Mouse (Mus musculus): ENCODE results near the gene Gse1.

Gene Gse1

DNA sequence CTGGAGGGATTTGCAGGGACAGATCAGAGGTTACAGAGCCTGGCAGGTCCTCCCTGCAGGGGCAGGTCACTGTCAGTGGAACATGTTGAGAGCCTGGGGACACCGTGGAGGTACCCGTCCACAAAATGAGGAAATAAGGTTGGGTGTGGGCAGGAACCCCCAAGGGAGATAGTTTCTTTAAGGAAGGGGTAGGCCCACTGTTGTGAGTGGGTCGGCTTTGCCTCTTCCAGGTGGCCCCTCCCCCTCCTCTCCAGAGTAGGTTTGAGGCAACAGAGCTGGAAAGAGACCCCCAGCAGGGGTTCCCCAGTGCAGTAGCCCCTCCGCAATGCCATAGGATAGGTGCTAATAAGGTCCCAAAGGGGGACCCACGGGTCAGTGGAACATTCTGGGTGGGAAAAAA is 274.2 kb downstream of the Gse1 start:
- no peak for DNase-seq

DNA sequence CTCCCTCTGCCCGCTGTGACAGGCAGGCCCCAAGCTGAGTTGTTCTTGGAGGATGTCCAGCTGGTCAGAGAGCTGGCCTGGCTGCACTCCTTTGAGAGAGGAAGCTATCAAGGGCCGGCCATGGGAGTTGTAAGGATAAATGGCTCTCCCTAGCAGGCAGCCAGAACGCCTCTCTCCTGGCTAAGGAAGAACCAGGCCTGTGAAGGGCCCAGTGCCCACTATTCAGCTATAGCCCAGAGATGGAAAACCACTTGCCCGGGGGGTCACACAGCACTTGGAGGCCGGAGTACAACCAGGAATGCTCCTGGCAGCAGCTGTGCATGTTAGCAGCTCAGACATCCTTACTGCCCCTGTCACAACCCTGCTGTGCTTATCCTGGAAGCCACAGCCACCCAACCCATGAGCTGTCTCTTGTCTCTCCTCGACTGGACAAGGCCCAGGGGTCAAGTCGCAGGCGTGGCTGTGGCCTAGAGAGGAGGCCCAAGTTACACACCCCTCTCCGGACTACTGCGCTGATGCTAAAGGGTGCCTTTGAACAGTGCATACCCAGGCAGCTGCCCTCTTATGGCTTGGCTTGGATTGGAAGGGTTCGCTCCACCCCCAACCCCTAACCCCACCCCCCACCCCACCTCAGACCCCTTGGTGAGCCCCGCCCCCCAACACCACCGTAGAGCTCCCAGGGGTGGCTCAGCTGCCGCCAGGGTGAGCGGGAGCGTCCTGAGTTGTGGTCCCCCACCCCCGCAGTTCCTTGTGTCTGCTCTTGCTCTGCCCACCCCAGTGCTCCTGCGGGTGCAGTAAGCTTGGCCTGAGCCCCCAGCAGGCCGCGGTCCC is 276.2 kb downstream of the Gse1 start:
- peak; percentile 69 to 79 for DNase-seq

DNA sequence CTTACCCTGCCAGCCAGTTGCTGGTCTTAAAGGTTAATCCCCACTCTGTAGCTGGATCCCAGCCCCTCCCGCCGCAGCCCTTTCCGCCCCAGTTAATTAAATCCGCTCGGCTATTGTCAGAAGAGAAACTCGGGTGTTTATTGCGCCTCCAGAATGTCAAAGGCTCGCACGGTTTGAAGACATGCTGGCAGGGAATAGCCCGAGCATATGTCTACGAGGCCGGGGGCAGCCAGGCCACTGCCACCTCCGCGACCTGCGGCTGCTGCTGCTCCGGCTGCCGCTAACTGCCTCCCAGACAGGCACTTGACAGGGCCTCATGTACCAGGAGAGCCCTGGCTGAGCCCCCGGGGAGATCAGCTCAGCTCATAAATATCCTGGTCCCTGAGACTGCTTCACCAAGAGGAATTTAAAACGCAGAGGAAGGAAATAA is 276.8 kb downstream of the Gse1 start:
- DNase-seq = peak; percentile 61 to 62

DNA sequence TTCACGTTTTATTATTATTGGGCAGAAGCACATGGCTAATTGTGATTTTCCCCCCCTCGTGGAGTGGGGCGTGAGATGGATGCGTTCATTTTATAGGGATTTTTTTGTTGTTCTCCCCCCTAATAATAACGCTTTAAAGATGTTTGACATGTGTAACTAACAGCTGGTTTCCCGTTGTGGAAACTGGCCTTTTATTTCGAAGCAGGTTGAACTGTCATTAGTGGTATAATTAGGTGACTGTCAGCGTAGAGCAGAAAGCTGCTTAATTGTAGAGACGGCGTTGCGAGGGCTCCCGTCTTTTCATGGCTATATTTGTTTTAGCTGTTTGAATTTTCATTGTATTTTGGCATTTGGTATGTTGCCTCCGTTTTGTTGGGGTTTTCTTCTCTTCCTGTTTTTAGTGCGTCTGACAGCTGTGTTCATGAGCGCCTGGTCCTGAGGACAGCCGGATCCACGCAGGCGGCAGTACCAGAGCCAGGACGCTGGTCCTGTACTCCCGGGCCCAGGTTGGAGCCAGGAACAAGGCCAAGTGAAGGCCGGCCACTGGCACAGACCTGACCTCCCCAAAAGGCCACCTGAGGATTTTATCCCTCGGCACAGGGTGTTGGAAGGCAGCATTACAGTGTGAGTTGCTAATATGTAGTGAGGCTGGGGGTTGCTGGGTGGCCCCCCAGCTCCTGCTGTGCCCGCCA is 277.5 kb downstream of the Gse1 start:
- no peak for DNase-seq

DNA sequence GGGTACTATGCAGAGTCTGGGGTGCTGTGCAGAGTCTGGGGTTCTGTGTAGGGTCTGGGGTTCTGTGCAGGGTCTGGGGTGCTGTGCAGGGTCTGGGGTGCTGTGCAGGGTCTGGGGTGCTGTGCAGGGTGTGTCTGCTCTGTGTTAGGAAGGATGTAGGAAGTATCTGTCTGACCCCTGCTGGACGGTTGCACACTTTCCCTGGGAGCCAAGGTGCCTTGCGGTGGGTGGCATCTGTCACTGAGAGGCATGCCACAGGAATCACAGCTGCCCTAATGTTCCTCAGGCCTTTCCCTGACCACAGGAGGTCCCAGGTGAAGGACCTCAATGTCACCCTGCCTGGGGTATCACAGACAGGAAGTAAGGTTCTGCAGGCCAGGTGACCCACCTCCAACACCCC is 278.3 kb downstream of the Gse1 start:
- no peak for DNase-seq

DNA sequence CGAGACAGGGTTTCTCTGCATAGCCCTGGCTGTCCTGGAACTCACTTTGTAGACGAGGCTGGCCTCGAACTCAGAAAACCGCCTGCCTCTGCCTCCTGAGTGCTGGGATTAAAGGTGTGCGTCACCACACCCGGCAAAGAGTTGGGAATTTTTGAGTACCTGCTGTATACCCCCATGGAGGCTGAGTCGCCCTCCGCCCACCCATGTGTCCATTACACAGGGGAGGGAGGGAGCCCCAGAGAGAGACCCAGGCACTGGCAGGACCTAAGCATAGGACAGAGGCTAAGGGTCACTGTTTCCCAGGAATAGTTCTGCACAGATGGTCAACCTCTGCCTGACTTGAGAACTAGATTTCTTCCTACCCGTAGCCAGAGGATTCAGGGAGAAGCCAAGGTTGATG is 279.0 kb downstream of the Gse1 start:
- DNase-seq = no peak

DNA sequence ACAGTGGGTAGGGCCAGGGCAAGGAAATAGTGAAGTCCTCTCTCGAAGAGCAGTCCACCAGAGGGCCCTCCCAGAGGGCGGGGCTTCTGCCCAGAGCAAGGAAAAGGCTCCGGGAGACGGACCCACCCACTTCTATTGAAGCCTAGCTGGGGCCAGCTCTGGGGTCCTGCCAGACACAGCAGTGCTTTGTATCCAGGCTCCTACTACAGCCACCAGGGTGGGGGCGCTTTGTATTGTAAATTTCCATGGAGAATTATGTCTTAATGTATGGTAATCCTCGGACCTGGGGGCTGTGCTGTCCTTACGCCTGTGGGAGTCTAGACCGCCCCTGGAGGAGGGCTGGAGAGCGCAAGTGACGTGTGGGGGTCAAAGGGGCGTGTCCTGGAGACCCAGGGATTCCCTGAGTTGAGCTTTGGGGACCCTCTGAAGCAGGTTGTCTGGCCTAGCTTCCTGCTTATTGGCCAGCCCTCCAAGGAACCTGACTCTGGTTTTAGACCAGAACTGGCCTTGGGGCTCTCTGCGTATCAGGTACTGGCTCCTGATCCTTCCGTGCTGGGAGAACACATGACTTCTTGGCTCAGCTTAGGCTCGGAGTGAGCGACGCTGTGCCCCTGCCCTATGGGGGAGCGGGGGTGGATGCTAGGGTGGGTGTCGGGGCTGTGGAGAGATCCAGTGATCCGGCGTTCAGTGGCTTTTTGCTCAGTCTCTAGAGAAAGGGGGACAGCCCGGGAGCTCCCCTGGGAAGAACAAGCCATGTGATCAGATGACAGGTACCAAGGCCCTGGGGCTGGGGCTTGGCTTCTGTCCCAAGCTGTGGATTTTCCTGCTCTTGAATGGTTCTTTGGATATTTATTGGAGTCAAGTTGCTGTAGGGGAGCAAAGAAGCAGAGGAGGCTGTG is 281.1 kb downstream of the Gse1 start:
- DNase-seq = peak; percentile 65 to 74

DNA sequence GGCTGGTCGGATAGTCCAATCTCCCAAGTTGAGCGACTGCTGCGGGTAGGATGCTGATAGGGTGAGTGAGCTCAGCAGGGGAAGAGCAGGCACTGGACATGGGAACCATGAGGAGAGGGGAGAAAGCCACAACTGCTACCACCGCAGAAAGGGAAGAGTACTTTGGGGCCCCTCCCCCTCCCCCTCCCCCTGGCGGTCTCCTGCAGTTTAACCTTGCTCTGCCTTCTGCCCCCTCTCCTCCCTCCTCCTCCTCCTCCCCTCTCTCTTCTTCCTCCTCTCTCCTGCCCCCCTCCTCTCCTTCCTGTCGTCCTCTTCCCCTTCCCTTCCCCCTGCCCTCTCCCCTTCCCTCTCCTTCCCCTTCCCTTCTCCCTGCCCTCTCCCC is 281.8 kb downstream of the Gse1 start:
- DNase-seq = peak in 1 of 2 experiments; percentile 13

DNA sequence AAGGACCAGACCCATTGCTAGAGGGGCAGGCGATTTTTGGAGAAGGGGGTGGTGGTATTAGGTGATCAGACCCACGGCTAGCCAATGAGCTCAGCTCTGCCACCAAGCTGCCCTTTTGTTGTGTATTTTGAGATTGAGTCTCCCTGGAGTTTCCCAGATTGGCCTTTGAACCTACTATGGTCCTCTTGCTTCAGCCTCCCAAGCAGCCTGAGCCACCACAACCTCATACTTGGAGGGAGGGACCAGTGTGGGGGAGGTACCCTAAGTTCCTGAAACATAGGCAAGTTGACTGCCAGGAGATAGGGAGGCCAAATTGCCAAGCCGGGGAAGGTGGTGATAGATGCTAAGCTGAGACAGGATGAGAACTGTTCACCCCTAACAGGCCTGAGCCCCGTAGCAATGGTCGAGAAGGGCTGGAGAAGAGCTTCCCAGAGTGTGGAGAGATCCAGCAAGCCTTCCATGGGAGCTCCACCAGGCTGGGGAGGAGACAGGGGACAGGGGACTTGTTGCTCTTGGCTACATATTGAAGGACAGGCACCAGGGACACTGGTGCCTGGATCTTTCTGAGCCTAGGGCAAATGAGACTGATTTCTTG is 282.7 kb downstream of the Gse1 start:
- no peak for DNase-seq

DNA sequence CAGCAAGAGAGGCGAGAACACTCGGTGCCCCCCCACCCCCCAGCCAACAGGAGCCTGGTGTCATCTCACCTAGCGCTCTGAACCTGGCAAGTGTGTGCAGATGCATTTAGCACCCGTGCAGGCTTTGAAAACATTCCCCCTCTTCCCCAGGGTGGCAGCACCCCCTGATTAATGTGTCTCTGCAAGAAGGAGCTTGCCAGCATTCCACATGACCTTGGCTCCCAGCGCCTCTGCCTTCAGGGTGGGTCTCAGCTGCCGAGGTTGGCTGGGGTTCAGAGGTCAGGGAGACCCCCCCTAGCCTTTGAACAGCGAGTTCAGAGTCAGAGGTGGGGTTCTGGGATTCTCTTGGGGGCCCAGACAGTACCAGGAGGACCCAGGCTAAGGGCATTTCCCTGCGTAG is 283.5 kb downstream of the Gse1 start:
- no peak for DNase-seq

DNA sequence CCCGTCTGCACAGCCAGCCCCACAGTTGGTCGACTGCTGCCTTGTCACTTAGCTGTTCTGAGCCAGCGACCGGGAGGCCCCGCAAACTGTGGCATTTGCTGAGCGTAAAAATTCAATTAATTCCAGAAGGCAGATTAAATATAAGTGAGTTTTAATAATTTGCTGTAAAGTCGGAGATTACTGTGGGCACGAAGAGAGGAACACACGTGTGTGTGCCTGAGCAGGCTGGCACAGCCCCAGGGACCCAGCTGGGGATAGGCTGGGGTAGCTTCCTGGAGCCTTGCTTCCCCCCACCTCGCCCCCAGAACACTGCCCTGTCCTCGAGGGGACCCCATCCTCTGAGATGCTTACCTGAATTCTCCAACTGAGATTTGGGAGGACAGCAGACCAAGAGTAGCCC is 284.1 kb downstream of the Gse1 start:
- DNase-seq = no peak

DNA sequence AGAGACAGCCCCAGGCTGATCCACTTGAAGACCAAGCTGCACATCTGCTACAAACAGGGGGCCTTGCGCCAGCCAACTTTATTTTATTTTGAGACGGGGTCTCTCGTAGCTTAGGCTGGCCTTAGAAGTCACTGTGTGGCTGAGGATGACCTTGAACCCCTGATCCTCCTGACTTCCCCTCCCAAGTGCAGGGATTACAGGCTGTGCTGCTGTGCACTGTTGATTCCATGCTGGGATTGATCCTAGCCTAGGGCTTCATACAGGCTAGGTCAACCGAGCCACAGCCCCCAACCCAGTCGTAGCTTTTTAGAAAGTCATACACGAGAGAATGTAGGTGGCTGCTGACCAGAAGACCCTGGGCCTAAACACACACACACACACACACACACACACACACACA is 284.9 kb downstream of the Gse1 start:
- no peak for DNase-seq

DNA sequence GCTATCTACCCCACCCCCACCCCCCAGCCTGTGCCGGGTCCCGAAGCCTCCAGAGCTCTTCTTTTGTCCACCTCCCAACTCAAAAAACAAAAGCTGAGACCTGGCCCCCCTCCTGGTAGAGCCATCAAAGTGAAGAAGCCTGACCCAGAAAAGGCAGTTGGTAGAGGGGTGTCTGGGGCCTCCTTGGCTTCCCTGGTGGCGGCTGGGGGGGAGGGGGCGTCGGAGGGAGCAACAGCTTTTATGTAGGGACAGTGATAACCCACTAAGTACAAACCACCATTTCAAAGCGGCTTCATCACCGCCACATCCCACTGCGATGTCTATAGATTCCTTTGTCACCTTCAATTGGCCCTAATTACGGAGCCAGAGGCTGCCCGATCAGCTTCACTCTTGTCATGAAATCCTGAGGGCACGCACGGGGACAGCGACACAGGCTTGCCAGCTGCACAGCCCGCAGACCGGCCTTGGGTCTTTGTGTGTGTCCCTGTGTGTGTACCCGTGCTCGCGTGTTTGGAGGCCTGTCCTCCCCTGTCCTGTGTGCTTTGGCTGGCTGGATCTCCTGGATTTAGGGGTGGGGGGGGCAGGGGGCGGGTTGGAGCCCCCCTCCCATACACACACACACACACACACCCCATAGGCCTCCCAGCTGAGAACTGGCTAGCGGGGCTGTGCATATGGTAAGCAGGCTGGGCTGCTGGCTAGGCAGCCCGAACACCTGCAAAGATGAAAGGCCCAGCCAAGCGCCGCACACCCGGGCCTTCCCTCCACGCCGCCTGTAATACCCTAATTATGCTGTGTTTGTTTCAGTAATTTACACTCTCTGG is 285.6 kb downstream of the Gse1 start:
- no peak for DNase-seq

DNA sequence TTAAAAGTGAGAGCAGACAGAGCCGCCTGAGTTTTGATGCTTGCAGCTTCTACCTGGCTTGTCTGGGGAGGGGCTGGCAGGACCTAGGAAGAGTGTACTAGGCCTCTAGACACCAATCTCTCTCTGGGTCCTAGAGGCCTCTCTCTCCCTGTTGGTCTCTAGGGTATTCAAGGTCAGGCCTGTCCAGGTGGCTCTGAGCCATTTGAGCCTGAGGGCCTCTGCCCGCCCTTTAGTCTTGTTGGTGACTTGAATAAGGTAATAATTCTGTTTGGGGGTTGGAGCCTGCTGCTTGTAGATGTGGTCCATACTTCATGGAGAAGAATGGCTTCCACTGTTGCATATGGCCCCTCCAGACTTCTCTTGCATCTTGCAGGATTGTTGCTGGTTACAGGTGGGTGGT is 287.0 kb downstream of the Gse1 start:
- DNase-seq = no peak

DNA sequence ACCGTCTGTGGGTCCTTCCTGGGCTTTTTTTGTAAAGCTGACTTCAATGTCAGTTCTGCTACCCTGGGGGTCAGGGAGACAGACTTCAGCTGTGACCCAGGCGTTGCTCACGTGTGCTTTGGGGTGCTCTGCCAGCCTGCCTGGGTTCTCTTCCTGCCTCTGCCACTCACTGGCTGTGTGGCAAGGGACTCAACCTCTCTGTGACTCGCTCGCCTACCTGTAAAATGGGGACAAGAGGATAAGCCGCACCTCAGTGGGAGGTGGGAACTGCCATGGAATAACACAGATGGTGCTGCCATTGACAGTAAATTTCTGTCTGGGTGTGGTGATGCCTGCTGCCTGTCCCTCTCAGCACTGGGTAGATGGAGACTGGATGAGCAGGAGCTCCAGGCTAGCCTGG is 287.4 kb downstream of the Gse1 start:
- DNase-seq = no peak

DNA sequence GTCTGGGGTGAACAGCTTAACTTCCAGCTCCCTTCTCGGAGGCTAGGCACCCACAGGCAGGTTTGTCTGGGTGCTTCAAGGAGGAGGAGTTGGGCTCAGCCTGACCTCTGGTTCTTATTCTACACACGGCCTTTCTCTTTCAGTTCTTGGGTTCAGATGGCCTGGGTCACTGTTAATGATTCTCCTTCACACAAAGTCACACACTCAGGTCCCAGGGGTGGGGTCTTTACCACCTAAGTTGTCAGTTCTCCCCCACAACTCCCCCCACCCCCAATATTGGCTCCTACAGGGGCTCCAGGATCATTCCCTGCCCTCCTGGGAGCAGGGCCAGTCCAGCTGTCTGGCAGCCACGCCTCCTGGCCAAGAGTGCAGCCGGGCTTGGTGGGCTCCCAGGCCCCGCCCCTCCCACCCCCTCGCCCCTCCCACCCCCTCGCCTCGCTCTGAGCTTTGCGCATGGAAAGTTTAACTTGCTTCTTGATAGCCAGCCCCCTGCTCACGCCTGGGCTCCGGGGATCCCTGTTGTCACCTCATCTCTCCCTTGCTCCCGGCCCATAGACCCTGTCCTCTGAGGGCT is 288.0 kb downstream of the Gse1 start:
- peak; percentile 73 to 83 for DNase-seq

DNA sequence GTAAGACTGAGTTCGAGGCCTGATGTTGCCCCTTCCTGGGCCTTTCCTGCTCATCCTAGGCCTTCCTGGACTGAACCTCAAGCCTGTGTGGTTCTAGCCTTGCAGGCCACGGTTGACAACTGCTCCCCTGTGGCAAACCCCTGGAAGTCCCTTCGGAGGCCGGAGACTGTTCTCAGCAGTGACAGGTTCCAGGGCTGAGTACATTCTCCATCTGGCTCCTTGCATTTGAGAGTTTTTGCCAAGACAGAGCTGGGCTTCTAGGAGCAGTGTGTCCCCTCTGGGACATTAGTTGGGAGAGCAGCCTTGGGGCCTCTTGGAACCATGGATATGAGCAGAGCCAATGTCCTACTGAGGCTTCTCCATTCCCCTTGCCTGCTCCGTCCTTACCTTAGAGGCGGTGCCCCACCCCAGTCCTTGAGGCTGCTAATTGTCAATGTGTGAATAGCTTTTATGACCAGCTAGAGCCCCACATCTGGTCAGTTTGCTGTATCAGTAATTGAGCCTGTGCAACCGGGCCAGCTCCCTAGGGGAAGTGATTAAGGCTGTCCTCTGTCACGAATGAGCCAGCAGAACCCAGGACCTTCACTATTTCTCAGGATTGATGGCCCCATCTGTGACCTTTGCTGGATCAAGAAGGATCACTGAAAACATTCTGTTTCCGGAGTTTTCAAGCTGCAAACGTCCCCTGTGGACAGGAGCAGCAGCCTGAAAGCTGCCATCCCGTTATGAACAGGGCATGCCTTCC is 289.6 kb downstream of the Gse1 start:
- DNase-seq = peak; percentile 56 to 66

DNA sequence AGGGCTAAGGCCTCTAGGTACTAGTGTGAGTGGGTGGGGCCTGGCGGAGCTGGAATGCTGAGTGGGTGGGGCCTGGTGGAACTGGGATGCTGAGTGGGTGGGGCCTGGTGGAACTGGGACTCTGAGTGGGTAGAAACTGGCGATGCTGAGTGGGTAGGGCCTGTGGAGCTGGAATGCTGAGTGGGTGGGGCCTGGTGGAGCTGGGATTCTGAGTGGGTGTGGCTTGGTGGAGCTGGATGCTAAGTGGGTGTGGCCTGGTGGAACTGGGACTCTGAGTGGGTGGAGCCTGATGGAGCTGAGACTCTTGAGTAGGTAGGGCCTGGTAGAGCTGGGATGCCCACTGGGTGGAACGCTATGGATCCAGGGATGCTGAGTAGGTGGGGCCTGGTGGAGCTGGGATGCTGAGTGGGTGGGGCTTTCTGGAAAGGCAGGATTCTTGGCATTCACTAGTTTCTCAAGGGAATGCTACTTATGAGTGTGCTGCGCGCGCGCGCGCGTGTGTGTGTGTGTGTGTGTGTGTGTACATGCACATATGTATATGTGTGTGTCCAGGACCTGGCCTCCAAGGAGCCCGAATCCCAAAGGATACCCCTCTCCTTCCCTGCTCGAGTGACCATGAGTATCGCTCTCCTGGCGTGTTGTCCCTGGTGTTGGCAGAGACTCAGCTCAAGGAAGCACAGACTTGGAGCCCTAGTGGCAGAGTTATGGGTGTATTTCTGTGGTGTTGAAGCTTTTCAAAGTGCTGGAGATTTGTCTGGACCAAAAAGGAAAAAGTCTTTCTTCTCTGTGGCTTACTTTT is 290.7 kb downstream of the Gse1 start:
- peak; percentile 64 to 72 for DNase-seq

DNA sequence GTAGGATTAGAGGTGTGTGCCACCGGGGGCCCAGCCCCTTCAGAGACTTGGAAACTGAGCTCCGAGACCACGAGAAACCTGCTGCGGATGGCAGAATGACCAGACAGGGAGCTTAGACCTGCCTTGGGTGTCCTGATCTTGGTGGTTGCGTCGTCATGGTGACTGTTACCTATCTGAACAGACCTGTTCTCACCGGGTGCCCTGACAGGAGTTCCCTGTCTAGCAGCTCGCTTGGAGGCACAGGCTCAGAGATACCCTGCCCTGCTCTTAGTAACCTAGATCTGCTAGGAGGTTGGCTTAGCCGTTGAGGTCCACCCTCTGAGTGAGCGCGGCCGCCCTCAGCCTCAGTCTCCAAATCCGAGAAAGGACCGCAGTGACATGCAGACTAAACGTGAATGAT is 292.0 kb downstream of the Gse1 start:
- DNase-seq = no peak

Data from kidney, postnatal 4 days (tissue).